Mouse (Mus musculus) left cerebral cortex, adult 18-20 months (tissue): ENCODE measurements at regions not wholly inside any gene's neighbourhood (a gene's known extent, or its start where the extent isn't known, plus 50 kb on each side); places are given as distances from the start of the nearest gene placed in this dataset.
"Not testable (repeated sequence)": the region's sequence is repeated elsewhere in the genome, so short reads cannot be mapped to it uniquely, and the experiment has no call there.

ENCODE experiments used
- DNase-seq, 2 experiments: peaks; one replicate each; pipeline ENCODE4 v3.0.0; 2021 to 2022; ENCODE audit warnings: low spot score in 2 of 2, mixed read lengths in 1 of 2
- microRNA-seq, 2 experiments: library from miRNA; unstranded; fragments of <30 nt; microRNA quantifications; one replicate each; pipeline ENCODE4 v1.2.0; 2021

- no peak for DNase-seq
Observed at GRCm38 (mm10) chr8:97252232-97252631, 1363.9 kb upstream of the Got2 start.

- DNase-seq, result no peak
Observed at GRCm38 (mm10) chr8:97251458-97251865, 1363.1 kb upstream of the Got2 start.

GRCm38 (mm10) chr8:97234551-97235107 is 1346.3 kb upstream of the Got2 start:
- no peak for DNase-seq

GRCm38 (mm10) chr8:97232619-97233376 is 1344.5 kb upstream of the Got2 start:
- no peak for DNase-seq

- DNase-seq, result no peak
Observed at GRCm38 (mm10) chr8:97231652-97232051, 1343.3 kb upstream of the Got2 start.

- no peak for DNase-seq
Observed at GRCm38 (mm10) chr8:97191806-97192205, 1303.5 kb upstream of the Got2 start.

- not testable (repeated sequence) for DNase-seq
Observed at GRCm38 (mm10) chr8:97183831-97184230, 1295.5 kb upstream of the Got2 start.

GRCm38 (mm10) chr8:97182456-97182855 is 1294.1 kb upstream of the Got2 start:
- DNase-seq, result not testable (repeated sequence)

Small RNA genes in the stretch of these regions (microRNA-seq; reads per million reads assigned to microRNA genes)
- 0 reads per million in 2 experiments for gene Gm26399
